Mouse (Mus musculus): ENCODE data around the gene Dnah10. TPM values are rescaled to one million over a fixed set of nuclear protein-coding genes. Genes with fewer than 3 reads are reported as not detected.

Gene Dnah10
- polyA plus RNA-seq, 1 experiment from 2014 or later, result 0.18 TPM

Other genes with a start within 250 kb of the Dnah10 start
- 23.1 and 24.5 TPM in 2 replicates for gene Rilpl2, start 246.7 kb upstream of the Dnah10 start, polyA plus RNA-seq (2014; fragmentation: Nextera tagmentation; extraction: Ambion mirVana)
- gene Snrnp35, start 242.0 kb upstream of the Dnah10 start, polyA plus RNA-seq (2014; fragmentation: Nextera tagmentation; extraction: Ambion mirVana), result 8.9 and 10.6 TPM in 2 replicates
- 9.0 and 9.9 TPM in 2 replicates for gene Rilpl1, start 193.7 kb upstream of the Dnah10 start, polyA plus RNA-seq (2014; fragmentation: Nextera tagmentation; extraction: Ambion mirVana)
- 327 and 369 TPM in 2 replicates for gene Tmed2, start 184.4 kb upstream of the Dnah10 start, polyA plus RNA-seq (2014; fragmentation: Nextera tagmentation; extraction: Ambion mirVana)
- 21.9 and 22.1 TPM in 2 replicates for gene Ddx55, start 172.2 kb upstream of the Dnah10 start, polyA plus RNA-seq (2014; fragmentation: Nextera tagmentation; extraction: Ambion mirVana)
- 71.8 and 73.4 TPM in 2 replicates for gene Eif2b1, start 146.0 kb upstream of the Dnah10 start, polyA plus RNA-seq (2014; fragmentation: Nextera tagmentation; extraction: Ambion mirVana)
- 51.1 and 59.7 TPM in 2 replicates for gene Gtf2h3, start 145.9 kb upstream of the Dnah10 start, polyA plus RNA-seq (2014; fragmentation: Nextera tagmentation; extraction: Ambion mirVana)
- gene Atp6v0a2, start 96.5 kb upstream of the Dnah10 start, polyA plus RNA-seq (2014; fragmentation: Nextera tagmentation; extraction: Ambion mirVana), result 32.9 and 41.1 TPM in 2 replicates
- 38.7 and 40.2 TPM in 2 replicates for gene Ccdc92, start 137.3 kb downstream of the Dnah10 start, polyA plus RNA-seq (2014; fragmentation: Nextera tagmentation; extraction: Ambion mirVana)
- 87.3 and 107 TPM in 2 replicates for gene Zfp664, start 137.6 kb downstream of the Dnah10 start, polyA plus RNA-seq (2014; fragmentation: Nextera tagmentation; extraction: Ambion mirVana)

Measured in midbrain, embryonic 14.5 days (tissue).